Mouse (Mus musculus): ENCODE measurements around the gene Gli3. TPM values are rescaled to one million over a fixed set of nuclear protein-coding genes. Genes with fewer than 3 reads are reported as not detected.

The Gli3 gene
- total and polyA plus RNA-seq, 2 experiments = 0.15 to 0.37 TPM

- H3K27ac ChIP-seq (replicated peaks; ENCODE audit: insufficient read depth, low read depth, low read length) = no peak overlapping the region
- no peaks in the 10 kb centered on the region for H3K4me1 ChIP-seq (ENCODE audit: control insufficient read depth, insufficient read depth, low read length)
- DNase-seq (ENCODE audit: extremely low read depth, low read depth, low spot score) = no peak
- peak overlapping the region; percentile 40 for H3K4me3 ChIP-seq (ENCODE audit: insufficient read depth, low read depth, low read length)
- H3K79me2 ChIP-seq (ENCODE audit: control insufficient read depth, insufficient read depth, low read length) = no peaks in the 10 kb centered on the region
- peaks cover 9% of the 10 kb centered on the region; the same call in 1 of the 2 replicates for H3K27me3 ChIP-seq (ENCODE audit: control insufficient read depth, insufficient read depth, low read length)
- no peaks in the 10 kb centered on the region for H3K36me3 ChIP-seq (ENCODE audit: control insufficient read depth, insufficient read depth, low read length)
- TF ChIP-seq CTCF (IDR thresholded peaks at IDR 0.05; ENCODE audit: low read depth, low read length) = no peak
- no peak for TF ChIP-seq POLR2A (IDR thresholded peaks at IDR 0.05; ENCODE audit: extremely low read depth, insufficient read depth, low read length)
- 7% methylated on average over 11 of the region's 11 CpGs for WGBS
- H3K9ac ChIP-seq (ENCODE audit: low read depth, low read length) = no peak overlapping the region
These were observed 1.8 kb downstream of the Gli3 start for GRCm38 (mm10) chr13:15464741-15465250.

- Histone ChIP-seq H3K36me3 (ENCODE audit: control insufficient read depth, insufficient read depth, low read length) (no peaks in the 10 kb centered on the region), H3K4me3 (ENCODE audit: insufficient read depth, low read depth, low read length) (no peak overlapping the region)
- 74% methylated on average over 6 of the region's 6 CpGs for WGBS
These were observed 3.5 kb downstream of the Gli3 start for GRCm38 (mm10) chr13:15466496-15466895.

GRCm38 (mm10) chr13:15467409-15467808 lies 4.4 kb downstream of the Gli3 start:
- no peaks in the 10 kb centered on the region for H3K4me1 ChIP-seq (ENCODE audit: control insufficient read depth, insufficient read depth, low read length)
- WGBS = 53% methylated on average over 3 of the region's 3 CpGs
- no peaks in the 10 kb centered on the region for H3K36me3 ChIP-seq (ENCODE audit: control insufficient read depth, insufficient read depth, low read length)
- no peak for TF ChIP-seq CTCF (IDR thresholded peaks at IDR 0.05; ENCODE audit: low read depth, low read length)
- TF ChIP-seq POLR2A (IDR thresholded peaks at IDR 0.05; ENCODE audit: extremely low read depth, insufficient read depth, low read length) = no peak
- peaks cover 9% of the 10 kb centered on the region; the same call in 1 of the 2 replicates for H3K27me3 ChIP-seq (ENCODE audit: control insufficient read depth, insufficient read depth, low read length)
- DNase-seq (ENCODE audit: extremely low read depth, low read depth, low spot score) = no peak
- H3K9ac ChIP-seq (ENCODE audit: low read depth, low read length) = no peak overlapping the region
- no peaks in the 10 kb centered on the region for H3K79me2 ChIP-seq (ENCODE audit: control insufficient read depth, insufficient read depth, low read length)
- no peak overlapping the region for H3K27ac ChIP-seq (replicated peaks; ENCODE audit: insufficient read depth, low read depth, low read length)
- no peak overlapping the region for H3K4me3 ChIP-seq (ENCODE audit: insufficient read depth, low read depth, low read length)

More at GRCm38 (mm10) chr13:15466496-15466895, 3.5 kb downstream of the Gli3 start:
- DNase-seq (ENCODE audit: extremely low read depth, low read depth, low spot score) = no peak
- peaks cover 9% of the 10 kb centered on the region; the same call in 1 of the 2 replicates for H3K27me3 ChIP-seq (ENCODE audit: control insufficient read depth, insufficient read depth, low read length)
- TF ChIP-seq CTCF (IDR thresholded peaks at IDR 0.05; ENCODE audit: low read depth, low read length) = no peak
- no peak for TF ChIP-seq POLR2A (IDR thresholded peaks at IDR 0.05; ENCODE audit: extremely low read depth, insufficient read depth, low read length)
- H3K27ac ChIP-seq (replicated peaks; ENCODE audit: insufficient read depth, low read depth, low read length) = no peak overlapping the region
- H3K9ac ChIP-seq (ENCODE audit: low read depth, low read length) = no peak overlapping the region
- H3K79me2 ChIP-seq (ENCODE audit: control insufficient read depth, insufficient read depth, low read length) = no peaks in the 10 kb centered on the region
- H3K4me1 ChIP-seq (ENCODE audit: control insufficient read depth, insufficient read depth, low read length) = no peaks in the 10 kb centered on the region

DNA sequence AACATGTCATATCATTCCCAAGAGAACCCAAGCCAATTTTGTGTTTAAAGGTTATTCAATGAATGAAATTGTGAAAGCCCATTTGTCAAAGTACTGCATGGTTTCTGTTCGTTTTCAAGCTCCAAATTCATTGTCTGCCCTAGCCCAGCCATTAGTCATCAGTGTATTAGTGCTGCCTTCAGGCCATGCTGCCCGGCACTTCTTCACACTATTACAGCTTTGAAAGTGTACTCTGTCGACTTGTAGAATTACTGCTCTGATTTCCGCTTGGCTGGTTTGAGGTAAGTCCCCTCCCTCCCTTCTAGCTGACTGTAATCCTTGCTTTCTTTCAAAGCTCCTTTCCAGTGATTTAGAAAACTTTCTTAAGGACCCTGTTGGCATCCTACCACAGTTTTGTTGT lies 5.4 kb downstream of the Gli3 start:
- H3K79me2 ChIP-seq (ENCODE audit: control insufficient read depth, insufficient read depth, low read length) = no peaks in the 10 kb centered on the region
- no peak for DNase-seq (ENCODE audit: extremely low read depth, low read depth, low spot score)
- H3K4me3 ChIP-seq (ENCODE audit: insufficient read depth, low read depth, low read length) = no peak overlapping the region
- H3K27ac ChIP-seq (replicated peaks; ENCODE audit: insufficient read depth, low read depth, low read length) = no peak overlapping the region
- no peak for TF ChIP-seq CTCF (IDR thresholded peaks at IDR 0.05; ENCODE audit: low read depth, low read length)
- TF ChIP-seq POLR2A (IDR thresholded peaks at IDR 0.05; ENCODE audit: extremely low read depth, insufficient read depth, low read length) = no peak
- 65% methylated on average over 4 of the region's 4 CpGs for WGBS
- H3K36me3 ChIP-seq (ENCODE audit: control insufficient read depth, insufficient read depth, low read length) = no peaks in the 10 kb centered on the region
- H3K9ac ChIP-seq (ENCODE audit: low read depth, low read length) = no peak overlapping the region
- H3K4me1 ChIP-seq (ENCODE audit: control insufficient read depth, insufficient read depth, low read length) = no peaks in the 10 kb centered on the region
- peaks cover 4% of the 10 kb centered on the region; the same call in 1 of the 2 replicates for H3K27me3 ChIP-seq (ENCODE audit: control insufficient read depth, insufficient read depth, low read length)

GRCm38 (mm10) chr13:15470056-15470455 lies 7.0 kb downstream of the Gli3 start:
- TF ChIP-seq CTCF (IDR thresholded peaks at IDR 0.05; ENCODE audit: low read depth, low read length) = no peak
- no peak for TF ChIP-seq POLR2A (IDR thresholded peaks at IDR 0.05; ENCODE audit: extremely low read depth, insufficient read depth, low read length)
- H3K4me3 ChIP-seq (ENCODE audit: insufficient read depth, low read depth, low read length) = no peak overlapping the region
- H3K36me3 ChIP-seq (ENCODE audit: control insufficient read depth, insufficient read depth, low read length) = no peaks in the 10 kb centered on the region
- 94% methylated on average over 3 of the region's 3 CpGs for WGBS
- no peak overlapping the region for H3K27ac ChIP-seq (replicated peaks; ENCODE audit: insufficient read depth, low read depth, low read length)
- H3K9ac ChIP-seq (ENCODE audit: low read depth, low read length) = no peak overlapping the region
- no peaks in the 10 kb centered on the region for H3K79me2 ChIP-seq (ENCODE audit: control insufficient read depth, insufficient read depth, low read length)
- no peaks in the 10 kb centered on the region for H3K4me1 ChIP-seq (ENCODE audit: control insufficient read depth, insufficient read depth, low read length)
- no peaks in the 10 kb centered on the region; the same call in 1 of the 2 replicates for H3K27me3 ChIP-seq (ENCODE audit: control insufficient read depth, insufficient read depth, low read length)
- no peak for DNase-seq (ENCODE audit: extremely low read depth, low read depth, low spot score)

DNA sequence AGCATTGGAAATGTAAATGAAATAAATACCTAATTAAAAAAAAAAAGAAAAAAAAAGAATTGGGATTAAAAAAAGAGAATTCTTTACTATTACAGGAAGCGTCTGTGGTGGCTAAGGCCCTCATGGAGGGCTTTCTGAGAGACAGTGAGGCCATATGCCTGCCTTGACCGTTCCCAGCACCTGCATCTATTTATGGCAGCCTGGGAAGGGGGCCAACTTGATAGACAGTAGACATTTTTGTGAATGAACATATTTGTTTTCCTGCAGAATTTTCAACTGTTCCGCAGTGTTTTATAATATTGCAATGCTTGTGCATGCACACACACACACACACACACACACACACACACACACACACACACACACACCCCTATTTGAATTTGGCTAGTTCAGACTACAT lies 9.7 kb downstream of the Gli3 start:
- no peak for TF ChIP-seq POLR2A (IDR thresholded peaks at IDR 0.05; ENCODE audit: extremely low read depth, insufficient read depth, low read length)
- TF ChIP-seq CTCF (IDR thresholded peaks at IDR 0.05; ENCODE audit: low read depth, low read length) = no peak
- Histone ChIP-seq H3K36me3 (ENCODE audit: control insufficient read depth, insufficient read depth, low read length) (no peaks in the 10 kb centered on the region), H3K4me3 (ENCODE audit: insufficient read depth, low read depth, low read length) (no peak overlapping the region), H3K79me2 (ENCODE audit: control insufficient read depth, insufficient read depth, low read length) (no peaks in the 10 kb centered on the region), H3K27me3 (ENCODE audit: control insufficient read depth, insufficient read depth, low read length) (no peaks in the 10 kb centered on the region), H3K4me1 (ENCODE audit: control insufficient read depth, insufficient read depth, low read length) (no peaks in the 10 kb centered on the region), H3K27ac (replicated peaks; ENCODE audit: insufficient read depth, low read depth, low read length) (no peak overlapping the region), H3K9ac (ENCODE audit: low read depth, low read length) (no peak overlapping the region)
- 82% methylated on average over 3 of the region's 3 CpGs for WGBS
- no peak for DNase-seq (ENCODE audit: extremely low read depth, low read depth, low spot score)
